Mouse (Mus musculus) kidney, adult 2 months (tissue): ENCODE data around the gene Zfp768.

Experiments
- CTCF ChIP-seq: fragments of 200-500 bp; conservative IDR thresholded peaks from 2 replicates; pipeline ENCODE4 v1.5.1; 2011; ENCODE audit warnings: low read depth, mild to moderate bottlenecking, control low read depth, low read length, moderate library complexity, mixed read lengths; ENCODE audit not compliant: insufficient read depth, insufficient read length
- POLR2A ChIP-seq: fragments of 200-500 bp; IDR thresholded peaks from one replicate; pipeline ENCODE4 v1.6.1; 2011; ENCODE audit warnings: low read depth, low read length, control low read depth

- TF ChIP-seq POLR2A (no peak), CTCF (no peak)
Observed at GRCm38 (mm10) chr7:127343351-127344019, 1.9 kb downstream of the Zfp768 start.
